Mouse (Mus musculus): ENCODE results near the gene Sertad2. TPM values are rescaled to one million over a fixed set of nuclear protein-coding genes. Genes with fewer than 3 reads are reported as not detected.
A peak's percentile ranks its signal among the peaks of the same experiment; 100 is the strongest.

The Sertad2 gene
- polyA plus RNA-seq, 1 experiment from 2014 or later = 29.8 TPM

DNA sequence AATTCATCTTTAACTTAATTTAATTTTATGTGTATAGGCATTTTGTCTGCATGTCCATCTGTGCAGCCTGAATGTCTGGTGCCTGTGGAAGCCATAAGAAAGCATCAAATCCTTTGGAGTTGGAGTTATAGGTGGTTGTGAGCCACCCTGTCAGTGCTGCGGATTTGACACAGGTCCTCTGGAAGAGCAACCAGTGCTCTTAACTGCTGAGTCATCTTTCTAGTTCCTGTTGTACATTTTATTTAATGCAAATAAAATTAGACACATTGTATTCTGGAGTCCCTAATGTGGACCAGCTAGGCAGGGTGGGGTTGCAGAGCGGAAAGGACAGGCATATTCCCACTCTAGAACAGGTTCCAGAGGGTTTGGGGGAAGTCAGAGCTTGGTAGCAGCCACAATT, 9.0 kb downstream of the Sertad2 start:
- H3K27me3 ChIP-seq = no peaks in the 10 kb centered on the region
- no peak overlapping the region for H3K4me2 ChIP-seq (replicated peaks)
- no peak overlapping the region for H3K27ac ChIP-seq
- no peak for ATAC-seq
- no peak overlapping the region for H3K9ac ChIP-seq (replicated peaks)
- no peaks in the 10 kb centered on the region for H3K36me3 ChIP-seq
- 94% methylated on average over 2 of the region's 2 CpGs for WGBS
- H3K4me1 ChIP-seq (replicated peaks) = no peaks in the 10 kb centered on the region
- no peaks in the 10 kb centered on the region for H3K9me3 ChIP-seq
- H3K4me3 ChIP-seq (replicated peaks) = no peak overlapping the region

DNA sequence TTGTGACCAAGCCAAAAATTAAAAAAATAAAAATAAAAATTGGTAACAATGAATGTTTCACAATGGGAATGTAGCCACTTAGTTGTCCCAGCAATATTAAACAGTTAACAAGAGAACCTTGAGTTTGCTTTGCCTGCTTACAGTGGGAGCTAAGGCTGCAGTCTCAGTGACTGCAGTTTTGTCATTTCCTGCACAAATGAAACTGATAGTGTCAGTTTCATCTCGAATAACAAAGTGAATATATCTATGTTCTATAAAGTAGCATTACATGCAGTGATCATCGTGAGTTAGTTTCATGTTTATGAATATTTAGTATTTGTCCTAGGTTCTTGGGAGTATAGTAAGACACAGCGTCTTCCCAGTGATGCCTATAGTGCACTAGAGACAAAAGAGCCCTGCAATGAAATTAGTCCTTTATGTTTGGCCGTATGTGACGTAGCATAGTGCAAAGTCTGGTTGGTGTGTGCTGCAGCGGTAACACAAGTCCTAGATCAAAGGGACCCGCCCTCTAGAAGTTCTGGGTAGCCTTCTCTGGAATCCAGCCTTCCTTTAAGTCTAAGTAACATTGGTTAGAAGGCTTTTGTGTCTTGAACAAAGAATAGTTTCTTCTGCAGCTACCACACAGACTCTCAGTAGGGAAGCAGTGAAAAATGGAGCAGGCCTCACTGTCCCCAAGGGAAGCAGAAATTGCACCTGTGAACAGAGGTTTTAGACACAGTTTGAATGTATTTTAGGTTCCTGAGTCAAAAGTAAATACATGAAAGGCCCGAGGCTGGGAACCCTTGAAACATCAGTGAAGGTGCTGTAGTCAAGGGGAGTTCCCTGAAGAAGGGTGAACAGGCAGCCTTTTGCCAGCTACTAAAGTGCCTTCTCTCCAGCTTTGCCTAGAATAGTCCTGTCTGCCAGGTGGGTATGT, 10.0 kb downstream of the Sertad2 start:
- no peaks in the 10 kb centered on the region for H3K36me3 ChIP-seq
- no peak overlapping the region for H3K27ac ChIP-seq
- H3K27me3 ChIP-seq = no peaks in the 10 kb centered on the region
- H3K9me3 ChIP-seq = no peaks in the 10 kb centered on the region
- no peak overlapping the region for H3K4me3 ChIP-seq (replicated peaks)
- H3K4me1 ChIP-seq (replicated peaks) = no peaks in the 10 kb centered on the region
- H3K4me2 ChIP-seq (replicated peaks) = no peak overlapping the region
- WGBS = 74% methylated on average over 8 of the region's 8 CpGs
- no peak overlapping the region for H3K9ac ChIP-seq (replicated peaks)
- ATAC-seq = no peak

DNA sequence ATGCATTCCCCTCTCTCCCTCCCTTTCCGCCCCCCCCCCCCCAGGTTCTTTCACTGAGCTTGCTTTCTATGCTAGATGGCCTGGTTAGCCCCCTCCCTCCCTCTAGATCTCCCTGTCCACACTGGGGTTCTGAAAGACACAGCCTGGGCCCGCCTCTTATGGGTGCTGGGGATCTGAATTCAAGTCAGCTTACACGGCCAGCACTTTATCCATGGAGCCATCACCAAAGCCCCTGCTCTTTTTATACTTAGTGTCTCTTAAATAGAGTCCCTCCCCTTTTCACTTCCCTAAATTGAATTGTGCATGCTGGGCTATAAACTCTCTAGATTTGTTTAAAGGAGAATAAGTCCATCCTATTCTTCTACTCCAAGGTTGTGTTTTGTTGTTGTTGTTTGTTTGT, 12.6 kb downstream of the Sertad2 start:
- H3K4me2 ChIP-seq (replicated peaks) = no peak overlapping the region
- no peaks in the 10 kb centered on the region for H3K4me1 ChIP-seq (replicated peaks)
- H3K27ac ChIP-seq = no peak overlapping the region
- no peaks in the 10 kb centered on the region for H3K27me3 ChIP-seq
- H3K9ac ChIP-seq (replicated peaks) = no peak overlapping the region
- no peak for ATAC-seq
- H3K4me3 ChIP-seq (replicated peaks) = no peak overlapping the region
- H3K36me3 ChIP-seq = no peaks in the 10 kb centered on the region
- no peaks in the 10 kb centered on the region for H3K9me3 ChIP-seq
- 81% methylated on average over 3 of the region's 3 CpGs for WGBS

DNA sequence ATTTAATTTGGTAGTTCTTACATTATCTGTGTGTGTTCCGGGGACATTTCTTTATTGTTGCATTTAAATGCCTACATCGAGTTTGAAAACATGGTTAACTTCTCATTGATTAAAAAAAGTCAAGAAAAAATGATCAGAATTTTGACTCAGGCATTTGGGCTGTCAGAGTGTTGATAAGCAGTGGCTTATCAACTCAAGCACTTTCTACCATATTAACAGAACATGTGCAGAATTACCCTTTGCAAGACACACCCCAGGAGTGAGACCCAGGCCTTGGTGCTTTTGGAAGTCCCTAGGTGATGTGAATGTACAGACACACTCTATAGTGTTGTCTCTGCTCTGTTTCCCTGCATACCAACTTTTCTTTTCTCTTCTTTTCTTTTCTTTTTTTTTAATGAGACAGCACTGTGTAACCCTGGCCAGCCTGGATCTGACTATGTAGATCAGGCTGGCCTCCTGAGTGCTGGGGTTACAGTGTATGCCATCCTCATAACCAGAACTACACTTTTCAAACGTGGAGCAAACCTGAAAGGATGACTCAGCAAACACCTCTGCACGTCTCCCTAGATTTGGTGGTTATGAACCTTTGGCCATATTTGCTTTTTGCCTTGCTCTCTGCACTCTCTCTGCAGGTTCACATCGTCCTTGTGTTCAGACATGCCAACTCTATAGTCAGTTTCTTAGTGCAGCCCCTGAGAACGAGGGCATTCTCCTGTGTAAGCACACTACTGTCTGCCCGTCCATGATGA, 13.3 kb downstream of the Sertad2 start:
- Histone ChIP-seq H3K4me2 (replicated peaks) (no peak overlapping the region), H3K9me3 (no peaks in the 10 kb centered on the region), H3K9ac (replicated peaks) (no peak overlapping the region), H3K4me3 (replicated peaks) (no peak overlapping the region), H3K27ac (no peak overlapping the region), H3K36me3 (no peaks in the 10 kb centered on the region), H3K4me1 (replicated peaks) (peaks cover 4% of the 10 kb centered on the region), H3K27me3 (no peaks in the 10 kb centered on the region)
- WGBS = 91% methylated on average over 7 of the region's 7 CpGs
- ATAC-seq = no peak

DNA sequence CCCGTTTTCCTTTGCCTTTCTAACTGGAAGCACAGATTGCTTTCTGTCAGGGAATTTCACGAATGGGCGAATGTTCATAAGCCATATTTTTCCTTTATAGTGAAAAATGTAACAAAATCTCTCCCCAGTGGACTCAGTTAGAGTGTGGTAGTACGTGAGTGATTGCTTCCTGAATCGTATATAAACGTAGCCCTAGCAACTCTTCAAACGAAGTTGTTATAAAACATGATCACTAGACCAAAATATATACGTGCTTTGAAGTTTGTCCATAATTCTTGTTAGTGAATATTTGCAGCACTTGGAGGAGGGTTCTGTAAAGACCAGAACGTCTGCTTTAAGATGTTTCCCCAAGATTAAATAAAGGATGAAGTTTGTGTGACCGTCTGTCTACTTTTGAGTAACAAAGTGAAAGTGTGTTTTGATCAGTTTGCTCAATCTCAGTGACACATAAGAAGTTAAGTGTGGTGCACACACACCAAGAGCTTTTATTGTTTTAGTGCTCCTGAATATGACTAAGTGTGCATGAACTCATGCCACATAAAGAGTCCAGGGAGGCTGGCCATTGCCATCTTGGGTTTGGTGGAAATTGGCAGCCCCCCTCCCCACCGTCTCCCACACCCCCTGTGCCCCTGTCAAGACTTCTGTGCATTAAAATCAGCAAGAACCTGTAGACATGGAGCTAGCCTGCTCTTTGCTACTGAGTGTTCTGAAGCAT, 16.3 kb downstream of the Sertad2 start:
- Histone ChIP-seq H3K27ac (no peak overlapping the region), H3K4me1 (replicated peaks) (peaks cover 11% of the 10 kb centered on the region), H3K36me3 (no peaks in the 10 kb centered on the region), H3K4me2 (replicated peaks) (no peak overlapping the region), H3K9me3 (0 out of 2 replicates have a peak, but pooled peaks cover 4% of the 10 kb centered on the region), H3K27me3 (no peaks in the 10 kb centered on the region), H3K9ac (replicated peaks) (no peak overlapping the region), H3K4me3 (replicated peaks) (no peak overlapping the region)
- ATAC-seq = no peak
- 87% methylated on average over 11 of the region's 11 CpGs for whole genome bisulfite sequencing

DNA sequence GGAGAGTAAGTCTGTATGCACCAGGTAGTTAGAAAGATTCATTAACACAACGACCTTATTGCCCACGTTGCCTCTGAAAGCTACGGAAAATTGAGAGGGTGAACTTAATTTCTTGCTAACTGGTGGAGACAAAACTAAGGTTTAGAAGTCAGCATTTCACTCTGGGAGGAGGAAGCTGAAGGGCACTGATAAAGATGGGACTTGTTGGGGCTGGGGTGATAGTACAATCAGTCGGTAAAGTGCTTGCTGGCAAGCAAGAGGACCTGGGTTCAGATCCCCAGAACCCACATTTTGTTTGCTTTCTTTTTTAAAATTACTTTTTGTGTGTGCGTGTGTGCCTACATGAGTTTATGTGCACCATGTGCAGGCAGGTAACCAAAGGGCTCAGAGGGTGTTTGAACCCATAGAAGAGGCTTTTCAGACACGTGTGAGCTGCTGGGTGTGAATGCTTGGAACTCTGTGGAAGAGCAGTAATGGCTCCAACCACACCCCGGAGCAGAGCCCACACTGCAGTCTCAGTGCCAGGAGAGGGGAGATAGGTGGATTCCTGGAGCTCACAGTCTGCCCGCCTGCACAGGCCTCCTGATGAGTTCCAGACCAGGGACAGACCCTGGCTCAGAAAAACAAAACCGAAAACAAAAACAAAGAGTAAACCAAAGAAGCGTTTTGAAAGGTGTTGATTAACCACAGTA, 17.0 kb downstream of the Sertad2 start:
- Histone ChIP-seq H3K27ac (no peak overlapping the region), H3K4me2 (replicated peaks) (no peak overlapping the region), H3K27me3 (no peaks in the 10 kb centered on the region), H3K9me3 (0 out of 2 replicates have a peak, but pooled peaks cover 4% of the 10 kb centered on the region), H3K36me3 (no peaks in the 10 kb centered on the region), H3K4me3 (replicated peaks) (no peak overlapping the region), H3K9ac (replicated peaks) (no peak overlapping the region), H3K4me1 (replicated peaks) (peaks cover 11% of the 10 kb centered on the region)
- WGBS = 76% methylated on average over 10 of the region's 10 CpGs
- ATAC-seq = no peak

DNA sequence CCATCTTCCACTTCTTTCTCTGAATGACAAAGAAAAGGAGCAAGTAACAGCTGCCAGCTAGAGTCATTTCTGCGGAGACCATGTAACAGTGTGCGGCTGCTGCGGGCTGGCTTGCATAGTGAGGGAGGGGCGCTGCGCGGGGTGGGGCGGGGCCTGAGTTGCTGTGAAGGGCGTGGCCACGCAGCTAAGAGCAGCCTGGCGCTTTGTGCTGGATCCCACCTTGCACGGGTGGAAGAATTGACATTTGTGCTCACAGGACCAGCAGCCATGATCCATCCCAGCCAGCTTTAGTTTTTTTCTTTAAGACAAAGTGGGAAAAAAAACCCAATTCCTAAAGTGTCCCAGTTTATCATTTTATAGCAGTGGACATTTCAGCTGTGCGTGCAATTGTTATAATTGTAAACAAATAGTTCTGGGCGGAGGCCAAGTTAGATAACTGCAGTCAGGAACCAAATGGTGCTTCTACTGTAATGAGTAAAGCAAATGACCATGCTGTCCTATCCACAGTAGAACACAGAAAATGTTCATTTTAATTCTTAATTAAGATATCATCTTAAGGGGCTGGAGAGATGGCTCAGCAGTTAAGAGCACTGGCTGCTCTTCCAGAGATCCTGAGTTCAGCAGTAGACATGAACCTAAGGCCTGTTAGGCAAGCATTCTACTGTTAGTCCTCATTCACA, 18.4 kb downstream of the Sertad2 start:
- H3K27ac ChIP-seq = peak overlapping the region; percentile 68
- peak overlapping the region; percentile 51 for H3K9ac ChIP-seq (replicated peaks)
- peak; percentile 98 for ATAC-seq
- H3K9me3 ChIP-seq = 0 out of 2 replicates have a peak, but pooled peaks cover 4% of the 10 kb centered on the region
- H3K27me3 ChIP-seq = no peaks in the 10 kb centered on the region
- peak overlapping the region; percentile 30 for H3K4me3 ChIP-seq (replicated peaks)
- WGBS = 11% methylated on average over 13 of the region's 13 CpGs
- no peaks in the 10 kb centered on the region for H3K36me3 ChIP-seq
- H3K4me2 ChIP-seq (replicated peaks) = peak overlapping the region; percentile 51
- peaks cover 11% of the 10 kb centered on the region for H3K4me1 ChIP-seq (replicated peaks)

DNA sequence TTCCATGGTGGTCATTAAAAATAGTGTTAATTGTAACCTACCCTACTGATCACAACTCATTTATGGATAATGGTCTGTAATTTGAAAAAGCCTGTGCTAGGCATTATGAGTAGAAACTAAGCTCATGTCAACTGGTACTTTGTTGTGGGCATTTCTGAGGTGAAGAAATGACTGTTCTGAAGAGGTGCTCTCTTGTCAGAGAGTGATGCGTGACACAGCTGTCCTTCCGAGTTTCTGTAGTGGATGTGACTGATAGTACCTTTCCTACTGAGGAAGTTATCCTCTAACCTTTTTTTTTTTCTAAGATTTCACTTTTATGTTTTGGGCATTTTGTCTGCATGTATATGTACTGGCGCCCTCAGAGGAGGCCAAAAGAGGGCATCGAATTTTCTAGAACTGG, 22.0 kb downstream of the Sertad2 start:
- 95% methylated on average over 4 of the region's 4 CpGs for WGBS

DNA sequence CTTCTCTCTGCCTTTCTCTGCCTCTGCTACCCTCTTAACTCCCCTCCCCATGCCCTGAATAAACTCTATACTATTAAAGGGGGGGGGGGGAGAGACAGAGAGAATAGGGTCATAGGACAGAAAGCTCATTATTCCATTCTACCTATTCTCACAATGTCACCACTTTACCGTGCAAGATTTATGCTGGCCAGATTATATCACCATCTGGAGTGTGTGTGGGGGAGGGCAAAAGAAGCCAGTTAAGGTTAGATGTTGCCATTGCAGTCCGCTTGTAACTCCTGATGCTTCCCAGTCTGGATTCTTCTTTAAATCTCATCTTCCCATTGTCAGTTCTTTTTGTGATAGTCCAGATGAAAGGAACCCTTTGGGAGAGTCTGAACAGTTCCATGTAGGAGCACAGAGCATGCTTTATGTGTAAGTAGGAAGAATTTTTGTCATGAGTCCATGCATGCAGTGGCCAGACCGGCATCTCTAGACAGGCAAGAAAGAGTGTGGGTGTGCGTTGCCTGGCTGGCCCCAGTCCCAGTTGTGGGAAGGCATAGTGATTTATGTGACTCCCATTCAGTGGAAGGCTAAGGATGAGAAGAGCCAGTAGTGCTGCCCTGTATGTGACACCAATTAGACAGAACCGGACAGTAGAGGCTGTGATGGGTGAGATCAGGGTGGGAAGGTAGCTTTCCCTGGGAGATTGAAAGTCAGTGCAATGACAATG, 28.8 kb downstream of the Sertad2 start:
- 76% methylated on average over 5 of the region's 5 CpGs for WGBS
- Histone ChIP-seq H3K4me2 (replicated peaks) (no peak overlapping the region), H3K27ac (no peak overlapping the region), H3K9ac (replicated peaks) (no peak overlapping the region), H3K9me3 (no peaks in the 10 kb centered on the region), H3K4me3 (replicated peaks) (no peak overlapping the region), H3K27me3 (no peaks in the 10 kb centered on the region), H3K4me1 (replicated peaks) (0 out of 2 replicates have a peak, but pooled peaks cover 3% of the 10 kb centered on the region), H3K36me3 (0 out of 2 replicates have a peak, but pooled peaks cover 4% of the 10 kb centered on the region)
- ATAC-seq = no peak

More for the DNA sequence above, 22.0 kb downstream of the Sertad2 start:
- Histone ChIP-seq H3K4me1 (replicated peaks) (peaks cover 14% of the 10 kb centered on the region), H3K36me3 (no peaks in the 10 kb centered on the region), H3K9ac (replicated peaks) (no peak overlapping the region), H3K27ac (no peak overlapping the region), H3K9me3 (0 out of 2 replicates have a peak, but pooled peaks cover 4% of the 10 kb centered on the region), H3K4me3 (replicated peaks) (no peak overlapping the region), H3K27me3 (no peaks in the 10 kb centered on the region), H3K4me2 (replicated peaks) (no peak overlapping the region)
- no peak for ATAC-seq

DNA sequence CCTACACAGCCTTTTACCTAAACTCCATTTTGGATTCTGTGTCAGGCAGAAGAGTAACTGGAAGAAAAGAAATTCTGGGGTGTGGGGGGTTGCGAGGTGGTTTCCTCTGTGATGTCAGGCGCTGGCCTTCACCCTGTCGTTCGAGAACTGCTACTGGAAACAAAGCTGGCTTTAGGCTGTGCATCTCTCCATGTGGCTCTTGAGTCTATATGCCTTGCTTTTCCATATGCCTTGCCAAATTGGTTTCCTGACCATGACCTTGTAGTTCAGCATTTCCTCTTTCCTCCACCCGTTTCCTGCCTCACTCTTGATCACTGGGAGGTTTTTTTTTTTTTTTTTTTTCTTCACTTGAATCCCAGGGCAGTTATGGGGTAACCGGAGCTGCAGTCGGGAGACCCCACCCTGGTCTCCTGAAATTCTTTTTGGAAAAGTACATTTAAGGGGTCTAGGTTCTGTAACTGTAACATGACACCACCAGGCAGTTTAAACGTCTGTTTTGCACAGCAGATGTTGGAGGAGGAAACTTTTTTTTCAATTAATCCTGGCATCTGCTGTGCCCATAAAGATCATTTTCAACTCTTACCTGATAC, 33.1 kb downstream of the Sertad2 start:
- ATAC-seq = no peak
- no peaks in the 10 kb centered on the region for H3K4me1 ChIP-seq (replicated peaks)
- WGBS = 70% methylated on average over 8 of the region's 8 CpGs

More for the DNA sequence above, 33.1 kb downstream of the Sertad2 start:
- H3K9me3 ChIP-seq = no peaks in the 10 kb centered on the region
- H3K4me3 ChIP-seq (replicated peaks) = no peak overlapping the region
- H3K9ac ChIP-seq (replicated peaks) = no peak overlapping the region
- H3K27ac ChIP-seq = no peak overlapping the region
- H3K4me2 ChIP-seq (replicated peaks) = no peak overlapping the region
- H3K27me3 ChIP-seq = no peaks in the 10 kb centered on the region
- 0 out of 2 replicates have a peak, but pooled peaks cover 4% of the 10 kb centered on the region for H3K36me3 ChIP-seq
